Mouse (Mus musculus) liver, embryonic 14.5 days (tissue): Measurements from ENCODE around the gene Pilrb2. TPM values are rescaled to one million over a fixed set of nuclear protein-coding genes. Genes with fewer than 3 reads are reported as not detected.
"Not testable (repeated sequence)": the region's sequence is repeated elsewhere in the genome, so short reads cannot be mapped to it uniquely, and the experiment has no call there.

Experiments used
- ATAC-seq: fragments of 200-750 bp; cut with Nextera tagmentation; 2 replicates; pipeline ENCODE4 v1.8.0; 2017; ENCODE audit warnings: moderate number of reproducible peaks, mild to moderate bottlenecking, moderate library complexity; ENCODE audit not compliant: insufficient read depth
- DNase-seq, 3 experiments: peaks; one replicate each; pipeline ENCODE4 v3.0.0-alpha.2; 2012 to 2013; ENCODE audit warnings: low read depth in 3 of 3, low spot score in 3 of 3
- H3K27ac ChIP-seq: fragments of 300-500 bp; sonication (generic); 2 replicates; pipeline ENCODE4 v1.5.1; 2014; ENCODE audit warnings: moderate library complexity, mild to moderate bottlenecking, control low read depth, inconsistent platforms
- H3K27me3 ChIP-seq: fragments of 300-500 bp; sonication (generic); 2 replicates; pipeline ENCODE4 v1.6.1; 2014; ENCODE audit warnings: mild to moderate bottlenecking, low read length, moderate library complexity; ENCODE audit not compliant: control insufficient read depth, insufficient read depth
- H3K36me3 ChIP-seq: fragments of 300-500 bp; sonication (generic); replicated peaks from 2 replicates; pipeline ENCODE4 v1.6.1; 2014; ENCODE audit warnings: low read depth; ENCODE audit not compliant: control insufficient read depth, insufficient read depth
- H3K4me1 ChIP-seq, 2 experiments: fragments of 200-500 bp in 1 of 2; fragments of 300-500 bp in 1 of 2; sonication (generic) in 1 of 2; replicated peaks; 2 replicates each; pipeline ENCODE4 v1.6.1; 2012 to 2014; ENCODE audit warnings: antibody characterized with exemption in 1 of 2, inconsistent platforms in 1 of 2, low read length in 1 of 2; ENCODE audit not compliant: control insufficient read depth in 2 of 2, insufficient read depth in 2 of 2
- H3K4me2 ChIP-seq: fragments of 300-500 bp; sonication (generic); 2 replicates; pipeline ENCODE4 v1.6.1; 2014; ENCODE audit warnings: low read depth, mild to moderate bottlenecking, control low read depth, moderate library complexity
- H3K4me3 ChIP-seq, 2 experiments: fragments of 200-500 bp in 1 of 2; fragments of 300-500 bp in 1 of 2; sonication (generic) in 1 of 2; 2 replicates each; pipeline ENCODE4 v1.5.1; 2012 to 2014; ENCODE audit warnings: low read depth in 2 of 2, low read length in 2 of 2, mild to moderate bottlenecking in 2 of 2, control low read depth in 1 of 2, inconsistent platforms in 1 of 2, moderate library complexity in 1 of 2; ENCODE audit not compliant: insufficient read depth in 1 of 2
- H3K9ac ChIP-seq: fragments of 300-500 bp; sonication (generic); replicated peaks from 2 replicates; pipeline ENCODE4 v1.6.1; 2014; ENCODE audit warnings: mild to moderate bottlenecking, control low read depth, moderate library complexity
- H3K9me3 ChIP-seq: fragments of 300-500 bp; sonication (generic); 2 replicates; pipeline ENCODE4 v1.6.1; 2016; ENCODE audit warnings: low read length, mixed read lengths; ENCODE audit not compliant: control insufficient read depth
- CTCF ChIP-seq: IDR thresholded peaks from 2 replicates; pipeline ENCODE4 v1.5.1; 2016; ENCODE audit warnings: antibody characterized with exemption, low read depth, control low read depth
- EP300 ChIP-seq: IDR thresholded peaks from 2 replicates; pipeline ENCODE4 v1.6.1; 2016; ENCODE audit warnings: antibody characterized with exemption, low read depth
- WGBS: fragments of 180-500 bp; shearing (Covaris S2); extraction: QIAGEN DNeasy Blood & Tissue Kit; methylation state at CpG from one replicate; pipeline ENCODE4 v1.1.7; 2014; ENCODE audit not compliant: insufficient replicate concordance; 5-methylcytosine and 5-hydroxymethylcytosine counted together
- polyA plus RNA-seq, 2 experiments: library from polyadenylated mRNA; depleted of rRNA in 1 of 2; stranded (reverse) in 1 of 2; unstranded in 1 of 2; fragments of >200 nt; fragmentation: Nextera tagmentation in 1 of 2; extraction: Ambion mirVana in 1 of 2; gene quantifications; 2 replicates each; pipeline versions ENCODE4 v1.2.1 to v1.2.3; 2012 to 2014

The Pilrb2 gene
- polyA plus RNA-seq (2012; rRNA removed) = 1.3 and 2.0 TPM in 2 replicates
- polyA plus RNA-seq (2014; fragmentation: Nextera tagmentation; extraction: Ambion mirVana) = 2.7 and 3.5 TPM in 2 replicates

- not testable (repeated sequence) for H3K27ac ChIP-seq, H3K27me3 ChIP-seq, H3K9me3 ChIP-seq, H3K9ac ChIP-seq, H3K4me1 ChIP-seq, DNase-seq, ATAC-seq, H3K4me2 ChIP-seq, H3K36me3 ChIP-seq, H3K4me3 ChIP-seq
- WGBS = 21% methylated on average over 2 of the region's 3 CpGs
These were observed at the start of gene Pilrb2 for GRCm38 (mm10) chr5:137871644-137872380. Gene Pilrb2 (minus strand): TSS chr5:137871815.

GRCm38 (mm10) chr5:137915550-137915949, 43.9 kb upstream of the Pilrb2 start:
- no peak for DNase-seq
- WGBS = 51% methylated on average over 6 of the region's 6 CpGs
- Histone ChIP-seq H3K9ac (no peak overlapping the region), H3K9me3 (no peaks in the 10 kb centered on the region), H3K36me3 (no peaks in the 10 kb centered on the region), H3K4me2 (no peak overlapping the region), H3K4me1 (no peaks in the 10 kb centered on the region; a peak in 1 of 4 replicates), H3K4me3 (no peak overlapping the region), H3K27me3 (no peaks in the 10 kb centered on the region), H3K27ac (no peak overlapping the region)
- no peak for ATAC-seq
- TF ChIP-seq CTCF = no peak

- H3K9ac ChIP-seq = no peak overlapping the region
These were observed 42.9 kb upstream of the Pilrb2 start for GRCm38 (mm10) chr5:137914508-137914907.

GRCm38 (mm10) chr5:137909564-137910262, 38.1 kb upstream of the Pilrb2 start:
- H3K27me3 ChIP-seq = no peaks in the 10 kb centered on the region
- no peak for ATAC-seq
- no peak overlapping the region for H3K4me3 ChIP-seq
- H3K4me2 ChIP-seq = no peak overlapping the region
- H3K9ac ChIP-seq = no peak overlapping the region
- H3K9me3 ChIP-seq = no peaks in the 10 kb centered on the region
- no peaks in the 10 kb centered on the region for H3K36me3 ChIP-seq
- no peaks in the 10 kb centered on the region for H3K4me1 ChIP-seq
- DNase-seq = no peak
- 61% methylated on average over 3 of the region's 3 CpGs for WGBS
- H3K27ac ChIP-seq = no peak overlapping the region
- TF ChIP-seq EP300 (no peak), CTCF (no peak)

More at GRCm38 (mm10) chr5:137914508-137914907, 42.9 kb upstream of the Pilrb2 start:
- Histone ChIP-seq H3K27me3 (no peaks in the 10 kb centered on the region), H3K4me3 (no peak overlapping the region), H3K4me1 (no peaks in the 10 kb centered on the region; a peak in 1 of 4 replicates), H3K4me2 (no peak overlapping the region), H3K36me3 (no peaks in the 10 kb centered on the region), H3K27ac (no peak overlapping the region), H3K9me3 (no peaks in the 10 kb centered on the region)
- DNase-seq (no peak), ATAC-seq (no peak)
- no peak for TF ChIP-seq EP300
- TF ChIP-seq CTCF = no peak

DNA sequence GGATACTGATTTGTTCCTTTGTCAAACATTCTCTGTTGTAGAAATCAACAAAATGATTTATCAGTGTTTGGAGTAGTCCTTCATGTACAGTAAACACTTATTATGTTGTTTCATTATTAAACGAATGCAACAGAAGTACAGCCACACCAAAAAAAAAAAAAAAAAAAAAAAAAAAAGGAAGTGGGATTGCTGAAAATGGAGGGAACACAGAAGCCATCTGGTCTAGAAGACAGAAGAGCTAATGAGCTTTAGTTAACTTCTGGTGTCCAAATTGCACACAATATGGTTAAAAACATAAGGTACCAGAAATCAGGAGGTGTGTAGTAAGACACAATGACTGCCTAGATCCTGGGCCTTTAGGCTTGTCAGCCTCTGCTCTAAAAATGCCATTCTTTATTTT, 26.2 kb upstream of the Pilrb2 start:
- DNase-seq = no peak
- Histone ChIP-seq H3K27ac (no peak overlapping the region), H3K36me3 (no peaks in the 10 kb centered on the region), H3K4me3 (no peak overlapping the region), H3K4me2 (no peak overlapping the region), H3K27me3 (no peaks in the 10 kb centered on the region), H3K4me1 (no peaks in the 10 kb centered on the region), H3K9ac (no peak overlapping the region), H3K9me3 (no peaks in the 10 kb centered on the region)
- WGBS = 32% methylated on average over 1 of the region's 1 CpGs
- TF ChIP-seq EP300 = no peak
- no peak for TF ChIP-seq CTCF
- no peak for ATAC-seq
